Mouse (Mus musculus) lung, embryonic 15.5 days (tissue): ENCODE measurements at regions not wholly inside any gene's neighbourhood (a gene's known extent, or its start where the extent isn't known, plus 50 kb on each side); places are given as distances from the start of the nearest gene placed in this dataset.
"Not testable (repeated sequence)": the region's sequence is repeated elsewhere in the genome, so short reads cannot be mapped to it uniquely, and the experiment has no call there.

Source experiments
- ATAC-seq: fragments of 200-750 bp; cut with Nextera tagmentation; 2 replicates; pipeline ENCODE4 v1.8.0; 2017; ENCODE audit warnings: moderate number of reproducible peaks, borderline replicate concordance; ENCODE audit not compliant: low FRiP score, low TSS enrichment; ENCODE audit errors: extremely low read depth
- H3K27ac ChIP-seq: fragments of 300-500 bp; sonication (generic); 2 replicates; pipeline ENCODE4 v1.5.1; 2015; ENCODE audit warnings: moderate library complexity, mild to moderate bottlenecking, inconsistent platforms
- H3K27me3 ChIP-seq: fragments of 300-500 bp; sonication (generic); 2 replicates; pipeline ENCODE4 v1.6.1; 2015; ENCODE audit warnings: inconsistent platforms
- H3K36me3 ChIP-seq: fragments of 300-500 bp; sonication (generic); 2 replicates; pipeline ENCODE4 v1.6.1; 2015; ENCODE audit warnings: inconsistent platforms
- H3K4me1 ChIP-seq: fragments of 300-500 bp; sonication (generic); 2 replicates; pipeline ENCODE4 v1.6.1; 2015; ENCODE audit warnings: inconsistent platforms
- H3K4me2 ChIP-seq: fragments of 300-500 bp; sonication (generic); 2 replicates; pipeline ENCODE4 v1.6.1; 2015; ENCODE audit warnings: inconsistent platforms, mild to moderate bottlenecking, moderate library complexity
- H3K4me3 ChIP-seq: fragments of 300-500 bp; sonication (generic); 2 replicates; pipeline ENCODE4 v1.5.1; 2015; ENCODE audit warnings: mild to moderate bottlenecking, inconsistent platforms
- H3K9ac ChIP-seq: fragments of 300-500 bp; sonication (generic); 2 replicates; pipeline ENCODE4 v1.6.1; 2015; ENCODE audit warnings: inconsistent platforms
- H3K9me3 ChIP-seq: fragments of 300-500 bp; sonication (generic); 2 replicates; pipeline ENCODE4 v1.6.1; 2016; ENCODE audit warnings: inconsistent platforms
- WGBS: fragments of 180-500 bp; shearing (Covaris S2); methylation state at CpG from one replicate; pipeline ENCODE4 v1.1.7; 2015; 5-methylcytosine and 5-hydroxymethylcytosine counted together

- H3K4me3 ChIP-seq, H3K27ac ChIP-seq, H3K9ac ChIP-seq, H3K9me3 ChIP-seq, H3K4me1 ChIP-seq, H3K4me2 ChIP-seq, H3K36me3 ChIP-seq, H3K27me3 ChIP-seq, ATAC-seq: not testable (repeated sequence)
- 47% methylated on average over 9 of the region's 9 CpGs for WGBS
These were observed 116.9 kb downstream of the 1700129C05Rik start for GRCm38 (mm10) chr14:59025757-59026156.

GRCm38 (mm10) chr14:59009534-59009933 is 133.2 kb downstream of the 1700129C05Rik start:
- H3K36me3 ChIP-seq: no peaks in the 10 kb centered on the region
- no peaks in the 10 kb centered on the region for H3K27me3 ChIP-seq
- 85% methylated on average over 3 of the region's 3 CpGs for WGBS
- H3K4me3 ChIP-seq: no peak overlapping the region
- H3K4me2 ChIP-seq: no peak overlapping the region
- no peak overlapping the region for H3K9ac ChIP-seq
- H3K9me3 ChIP-seq: no peaks in the 10 kb centered on the region
- H3K27ac ChIP-seq: no peak overlapping the region
- H3K4me1 ChIP-seq: no peaks in the 10 kb centered on the region
- ATAC-seq: no peak

- Histone ChIP-seq H3K4me3 (no peak overlapping the region), H3K27me3 (no peaks in the 10 kb centered on the region), H3K27ac (no peak overlapping the region), H3K9me3 (no peaks in the 10 kb centered on the region), H3K4me2 (no peak overlapping the region), H3K4me1 (peaks cover 5% of the 10 kb centered on the region; the same call in 1 of the 2 replicates), H3K9ac (no peak overlapping the region), H3K36me3 (no peaks in the 10 kb centered on the region)
- peak; percentile 74; the same call in 1 of the 2 replicates for ATAC-seq
- WGBS: 33% methylated on average over 5 of the region's 5 CpGs
These were observed 143.5 kb downstream of the 1700129C05Rik start for GRCm38 (mm10) chr14:58999106-58999778.

- Histone ChIP-seq H3K4me1 (peaks cover 8% of the 10 kb centered on the region; the same call in 1 of the 2 replicates), H3K4me3 (no peak overlapping the region), H3K9ac (no peak overlapping the region), H3K27ac (no peak overlapping the region), H3K4me2 (no peak overlapping the region), H3K9me3 (no peaks in the 10 kb centered on the region), H3K36me3 (no peaks in the 10 kb centered on the region), H3K27me3 (no peaks in the 10 kb centered on the region)
- ATAC-seq: no peak
- WGBS: 79% methylated on average over 6 of the region's 6 CpGs
These were observed 147.7 kb downstream of the 1700129C05Rik start for GRCm38 (mm10) chr14:58994994-58995393.

- H3K27ac ChIP-seq: peak overlapping the region; percentile 86
These were observed 153.0 kb downstream of the 1700129C05Rik start for GRCm38 (mm10) chr14:58989644-58990217.

GRCm38 (mm10) chr14:58987688-58988087 is 155.0 kb downstream of the 1700129C05Rik start:
- Histone ChIP-seq H3K4me2 (no peak overlapping the region), H3K9me3 (no peaks in the 10 kb centered on the region), H3K4me3 (no peak overlapping the region), H3K27ac (no peak overlapping the region), H3K36me3 (no peaks in the 10 kb centered on the region), H3K4me1 (0 out of 2 replicates have a peak, but pooled peaks cover 9% of the 10 kb centered on the region), H3K9ac (no peak overlapping the region), H3K27me3 (no peaks in the 10 kb centered on the region)
- WGBS: 27% methylated on average over 8 of the region's 8 CpGs
- ATAC-seq: no peak

More at GRCm38 (mm10) chr14:58989644-58990217, 153.0 kb downstream of the 1700129C05Rik start:
- H3K9me3 ChIP-seq: no peaks in the 10 kb centered on the region
- H3K4me3 ChIP-seq: no peak overlapping the region
- 0 out of 2 replicates have a peak, but pooled peaks cover 13% of the 10 kb centered on the region for H3K4me1 ChIP-seq
- WGBS: 60% methylated on average over 5 of the region's 5 CpGs
- H3K27me3 ChIP-seq: no peaks in the 10 kb centered on the region
- no peaks in the 10 kb centered on the region for H3K36me3 ChIP-seq
- no peak overlapping the region for H3K9ac ChIP-seq
- H3K4me2 ChIP-seq: no peak overlapping the region
- peak; percentile 49; the same call in 1 of the 2 replicates for ATAC-seq

GRCm38 (mm10) chr14:58985838-58986237 is 156.9 kb downstream of the 1700129C05Rik start:
- no peaks in the 10 kb centered on the region for H3K9me3 ChIP-seq
- 76% methylated on average over 5 of the region's 5 CpGs for WGBS

GRCm38 (mm10) chr14:58976791-58977190 is 165.9 kb downstream of the 1700129C05Rik start:
- H3K4me3 ChIP-seq: no peak overlapping the region
- no peak overlapping the region for H3K4me2 ChIP-seq
- 76% methylated on average over 4 of the region's 4 CpGs for WGBS

More at GRCm38 (mm10) chr14:58985838-58986237, 156.9 kb downstream of the 1700129C05Rik start:
- no peak for ATAC-seq
- no peaks in the 10 kb centered on the region for H3K36me3 ChIP-seq
- no peak overlapping the region for H3K27ac ChIP-seq
- no peak overlapping the region for H3K9ac ChIP-seq
- H3K4me3 ChIP-seq: no peak overlapping the region
- no peak overlapping the region for H3K4me2 ChIP-seq
- no peaks in the 10 kb centered on the region for H3K27me3 ChIP-seq
- 0 out of 2 replicates have a peak, but pooled peaks cover 9% of the 10 kb centered on the region for H3K4me1 ChIP-seq

GRCm38 (mm10) chr14:58969248-58969647 is 173.4 kb downstream of the 1700129C05Rik start:
- ATAC-seq: no peak
- Histone ChIP-seq H3K27me3 (no peaks in the 10 kb centered on the region), H3K36me3 (no peaks in the 10 kb centered on the region), H3K9ac (no peak overlapping the region), H3K4me2 (no peak overlapping the region), H3K27ac (no peak overlapping the region), H3K9me3 (no peaks in the 10 kb centered on the region), H3K4me1 (no peaks in the 10 kb centered on the region), H3K4me3 (no peak overlapping the region)
- WGBS: 31% methylated on average over 3 of the region's 3 CpGs

More at GRCm38 (mm10) chr14:58976791-58977190, 165.9 kb downstream of the 1700129C05Rik start:
- no peaks in the 10 kb centered on the region for H3K4me1 ChIP-seq
- no peak overlapping the region for H3K9ac ChIP-seq
- H3K27ac ChIP-seq: no peak overlapping the region
- H3K9me3 ChIP-seq: no peaks in the 10 kb centered on the region
- no peak for ATAC-seq
- H3K36me3 ChIP-seq: no peaks in the 10 kb centered on the region
- H3K27me3 ChIP-seq: no peaks in the 10 kb centered on the region

- H3K27me3 ChIP-seq: no peaks in the 10 kb centered on the region
- no peak overlapping the region for H3K4me3 ChIP-seq
- H3K4me2 ChIP-seq: no peak overlapping the region
- H3K36me3 ChIP-seq: no peaks in the 10 kb centered on the region
- H3K9ac ChIP-seq: no peak overlapping the region
- no peaks in the 10 kb centered on the region for H3K9me3 ChIP-seq
- H3K27ac ChIP-seq: no peak overlapping the region
- 83% methylated on average over 5 of the region's 5 CpGs for WGBS
- no peaks in the 10 kb centered on the region for H3K4me1 ChIP-seq
- no peak for ATAC-seq
These were observed 174.7 kb downstream of the 1700129C05Rik start for GRCm38 (mm10) chr14:58967975-58968374.

- no peaks in the 10 kb centered on the region for H3K4me1 ChIP-seq
- no peak overlapping the region for H3K27ac ChIP-seq
- no peaks in the 10 kb centered on the region for H3K36me3 ChIP-seq
- no peaks in the 10 kb centered on the region for H3K27me3 ChIP-seq
- WGBS: 62% methylated on average over 1 of the region's 1 CpGs
- no peak for ATAC-seq
- H3K9ac ChIP-seq: no peak overlapping the region
- no peak overlapping the region for H3K4me2 ChIP-seq
- no peaks in the 10 kb centered on the region for H3K9me3 ChIP-seq
- H3K4me3 ChIP-seq: no peak overlapping the region
These were observed 175.5 kb downstream of the 1700129C05Rik start for GRCm38 (mm10) chr14:58967163-58967562.

- Histone ChIP-seq H3K9ac (no peak overlapping the region), H3K4me2 (no peak overlapping the region), H3K36me3 (no peaks in the 10 kb centered on the region), H3K9me3 (no peaks in the 10 kb centered on the region), H3K4me1 (no peaks in the 10 kb centered on the region), H3K4me3 (no peak overlapping the region), H3K27me3 (no peaks in the 10 kb centered on the region), H3K27ac (no peak overlapping the region)
- 93% methylated on average over 2 of the region's 2 CpGs for WGBS
- ATAC-seq: no peak
These were observed 197.7 kb downstream of the 1700129C05Rik start for GRCm38 (mm10) chr14:58944958-58945357.
